Mouse (Mus musculus) liver, embryonic 14.5 days (tissue): ENCODE measurements at regions not wholly inside any gene's neighbourhood (a gene's known extent, or its start where the extent isn't known, plus 50 kb on each side); places are given as distances from the start of the nearest gene placed in this dataset.

Experiments
- ATAC-seq: fragments of 200-750 bp; cut with Nextera tagmentation; 2 replicates; pipeline ENCODE4 v1.8.0; 2017; ENCODE audit warnings: moderate number of reproducible peaks, mild to moderate bottlenecking, moderate library complexity; ENCODE audit not compliant: insufficient read depth
- DNase-seq, 3 experiments: peaks; one replicate each; pipeline ENCODE4 v3.0.0-alpha.2; 2012 to 2013; ENCODE audit warnings: low read depth in 3 of 3, low spot score in 3 of 3
- H3K27ac ChIP-seq: fragments of 300-500 bp; sonication (generic); 2 replicates; pipeline ENCODE4 v1.5.1; 2014; ENCODE audit warnings: moderate library complexity, mild to moderate bottlenecking, control low read depth, inconsistent platforms
- H3K27me3 ChIP-seq: fragments of 300-500 bp; sonication (generic); 2 replicates; pipeline ENCODE4 v1.6.1; 2014; ENCODE audit warnings: mild to moderate bottlenecking, low read length, moderate library complexity; ENCODE audit not compliant: control insufficient read depth, insufficient read depth
- H3K36me3 ChIP-seq: fragments of 300-500 bp; sonication (generic); replicated peaks from 2 replicates; pipeline ENCODE4 v1.6.1; 2014; ENCODE audit warnings: low read depth; ENCODE audit not compliant: control insufficient read depth, insufficient read depth
- H3K4me1 ChIP-seq, 2 experiments: fragments of 200-500 bp in 1 of 2; fragments of 300-500 bp in 1 of 2; sonication (generic) in 1 of 2; replicated peaks; 2 replicates each; pipeline ENCODE4 v1.6.1; 2012 to 2014; ENCODE audit warnings: antibody characterized with exemption in 1 of 2, inconsistent platforms in 1 of 2, low read length in 1 of 2; ENCODE audit not compliant: control insufficient read depth in 2 of 2, insufficient read depth in 2 of 2
- H3K4me2 ChIP-seq: fragments of 300-500 bp; sonication (generic); 2 replicates; pipeline ENCODE4 v1.6.1; 2014; ENCODE audit warnings: low read depth, mild to moderate bottlenecking, control low read depth, moderate library complexity
- H3K4me3 ChIP-seq, 2 experiments: fragments of 200-500 bp in 1 of 2; fragments of 300-500 bp in 1 of 2; sonication (generic) in 1 of 2; 2 replicates each; pipeline ENCODE4 v1.5.1; 2012 to 2014; ENCODE audit warnings: low read depth in 2 of 2, low read length in 2 of 2, mild to moderate bottlenecking in 2 of 2, control low read depth in 1 of 2, inconsistent platforms in 1 of 2, moderate library complexity in 1 of 2; ENCODE audit not compliant: insufficient read depth in 1 of 2
- H3K9ac ChIP-seq: fragments of 300-500 bp; sonication (generic); replicated peaks from 2 replicates; pipeline ENCODE4 v1.6.1; 2014; ENCODE audit warnings: mild to moderate bottlenecking, control low read depth, moderate library complexity
- H3K9me3 ChIP-seq: fragments of 300-500 bp; sonication (generic); 2 replicates; pipeline ENCODE4 v1.6.1; 2016; ENCODE audit warnings: low read length, mixed read lengths; ENCODE audit not compliant: control insufficient read depth
- CTCF ChIP-seq: IDR thresholded peaks from 2 replicates; pipeline ENCODE4 v1.5.1; 2016; ENCODE audit warnings: antibody characterized with exemption, low read depth, control low read depth
- EP300 ChIP-seq: IDR thresholded peaks from 2 replicates; pipeline ENCODE4 v1.6.1; 2016; ENCODE audit warnings: antibody characterized with exemption, low read depth
- WGBS: fragments of 180-500 bp; shearing (Covaris S2); extraction: QIAGEN DNeasy Blood & Tissue Kit; methylation state at CpG from one replicate; pipeline ENCODE4 v1.1.7; 2014; ENCODE audit not compliant: insufficient replicate concordance; 5-methylcytosine and 5-hydroxymethylcytosine counted together

- no peaks in the 10 kb centered on the region for H3K4me1 ChIP-seq
- no peaks in the 10 kb centered on the region for H3K27me3 ChIP-seq
- H3K4me2 ChIP-seq = no peak overlapping the region
- H3K27ac ChIP-seq = no peak overlapping the region
- no peak overlapping the region for H3K4me3 ChIP-seq
- no peak for ATAC-seq
- H3K9ac ChIP-seq = no peak overlapping the region
- no peaks in the 10 kb centered on the region for H3K9me3 ChIP-seq
- H3K36me3 ChIP-seq = no peaks in the 10 kb centered on the region
- 67% methylated on average over 14 of the region's 14 CpGs for WGBS
- TF ChIP-seq CTCF (no peak), EP300 (no peak)
- DNase-seq = no peak
These were observed 838.3 kb downstream of the Gsdmc2 start for GRCm38 (mm10) chr15:63006471-63007228.

- no peaks in the 10 kb centered on the region for H3K4me1 ChIP-seq
- 60% methylated on average over 2 of the region's 2 CpGs for WGBS
- TF ChIP-seq EP300 (no peak), CTCF (no peak)
These were observed 850.3 kb downstream of the Gsdmc2 start for GRCm38 (mm10) chr15:62994691-62995090.

GRCm38 (mm10) chr15:62986871-62987270 lies 858.1 kb downstream of the Gsdmc2 start:
- Histone ChIP-seq H3K4me2 (no peak overlapping the region), H3K27me3 (no peaks in the 10 kb centered on the region), H3K4me1 (no peaks in the 10 kb centered on the region), H3K9me3 (no peaks in the 10 kb centered on the region), H3K9ac (no peak overlapping the region), H3K4me3 (no peak overlapping the region), H3K27ac (no peak overlapping the region), H3K36me3 (no peaks in the 10 kb centered on the region)
- DNase-seq (no peak), ATAC-seq (no peak)
- TF ChIP-seq CTCF (no peak), EP300 (no peak)
- 52% methylated on average over 4 of the region's 4 CpGs for WGBS

More at GRCm38 (mm10) chr15:62994691-62995090, 850.3 kb downstream of the Gsdmc2 start:
- H3K9me3 ChIP-seq = no peaks in the 10 kb centered on the region
- DNase-seq (no peak), ATAC-seq (no peak)
- no peak overlapping the region for H3K4me3 ChIP-seq
- H3K27ac ChIP-seq = no peak overlapping the region
- no peak overlapping the region for H3K9ac ChIP-seq
- H3K4me2 ChIP-seq = no peak overlapping the region
- no peaks in the 10 kb centered on the region for H3K27me3 ChIP-seq
- no peaks in the 10 kb centered on the region for H3K36me3 ChIP-seq

- Histone ChIP-seq H3K9ac (no peak overlapping the region), H3K4me2 (no peak overlapping the region), H3K36me3 (no peaks in the 10 kb centered on the region), H3K9me3 (no peaks in the 10 kb centered on the region), H3K4me3 (no peak overlapping the region), H3K4me1 (no peaks in the 10 kb centered on the region), H3K27me3 (no peaks in the 10 kb centered on the region), H3K27ac (no peak overlapping the region)
- no peak for TF ChIP-seq CTCF
- no peak for TF ChIP-seq EP300
- WGBS = 61% methylated on average over 7 of the region's 7 CpGs
- no peak for ATAC-seq
- DNase-seq = no peak
These were observed 858.8 kb downstream of the Gsdmc2 start for GRCm38 (mm10) chr15:62986147-62986546.

GRCm38 (mm10) chr15:62970566-62970965 lies 874.4 kb downstream of the Gsdmc2 start:
- no peak overlapping the region for H3K9ac ChIP-seq
- H3K36me3 ChIP-seq = no peaks in the 10 kb centered on the region
- H3K27me3 ChIP-seq = no peaks in the 10 kb centered on the region
- 26% methylated on average over 2 of the region's 2 CpGs for WGBS
- no peak overlapping the region for H3K27ac ChIP-seq
- no peak overlapping the region for H3K4me2 ChIP-seq
- ATAC-seq (no peak), DNase-seq (no peak)
- no peak overlapping the region for H3K4me3 ChIP-seq
- H3K4me1 ChIP-seq = no peaks in the 10 kb centered on the region
- no peak for TF ChIP-seq CTCF
- TF ChIP-seq EP300 = no peak
- H3K9me3 ChIP-seq = no peaks in the 10 kb centered on the region
